ENCODE assay signal across 30 mouse cellular contexts in genomic region chr1:136910741-136911593, GRCm38 (mm10). TPM values are rescaled to one million over a fixed set of nuclear protein-coding genes. Genes with fewer than 3 reads are reported as not detected.
A peak's percentile ranks its signal among the peaks of the same experiment; 100 is the strongest.
DNase-seq lines count a peak whose midpoint lies in the region; ATAC-seq and TF ChIP-seq lines count a peak whose summit lies in the region.
"Had no signal": no experiment of that assay in that cellular context is flagged by ENCODE, and none has a peak within 500 bp of the region (broad histone marks: within the 10 kb centered on the region; RNA-seq: fewer than 3 reads in every experiment).

No protein-coding gene starts in this region.

- 24% methylated on average over 12 of the region's 12 CpGs for WGBS in liver, adult 2 months
- 33% methylated on average over 12 of the region's 12 CpGs for WGBS in intestine, postnatal 0 days

- no peak for TF ChIP-seq CTCF in liver, adult 2 months (IDR thresholded peaks at IDR 0.05; ENCODE audit: low read depth, low read length)
- no peak for TF ChIP-seq CTCF in intestine, postnatal 0 days (IDR thresholded peaks at IDR 0.05; ENCODE audit: low read depth)

- H3K27ac ChIP-seq in liver, adult 2 months (replicated peaks; ENCODE audit: insufficient read depth, low read depth, low read length): peak overlapping the region; percentile 28
- peak overlapping the region; percentile 28; the same call in 1 of the 2 replicates for H3K27ac ChIP-seq in intestine, postnatal 0 days (ENCODE audit: low read depth, low read length)
- H3K27ac ChIP-seq: embryonic facial prominence, embryonic 12.5 days; forebrain, embryonic 15.5 days; hindbrain, embryonic 12.5 days; hindbrain, postnatal 0 days; kidney, postnatal 0 days; liver, embryonic 13.5 days; midbrain, embryonic 12.5 days; neural tube, embryonic 12.5 days had no signal

- H3K27me3 ChIP-seq in liver, adult 2 months (ENCODE audit: control insufficient read depth, insufficient read depth, low read length): no peaks in the 10 kb centered on the region
- no peaks in the 10 kb centered on the region for H3K27me3 ChIP-seq in intestine, postnatal 0 days (replicated peaks; ENCODE audit: control insufficient read depth, insufficient read depth, low read length)
- H3K27me3 ChIP-seq: embryonic facial prominence, embryonic 12.5 days; hindbrain, embryonic 12.5 days; liver, embryonic 13.5 days; midbrain, embryonic 12.5 days; neural tube, embryonic 12.5 days had no signal

- peaks cover 35% of the 10 kb centered on the region for H3K4me1 ChIP-seq in liver, adult 2 months (ENCODE audit: control insufficient read depth, insufficient read depth, low read length)
- H3K4me1 ChIP-seq in intestine, postnatal 0 days (replicated peaks; ENCODE audit: control insufficient read depth, insufficient read depth, low read length): peaks cover 5% of the 10 kb centered on the region; the same call in 1 of the 2 replicates
- H3K4me1 ChIP-seq: forebrain, embryonic 15.5 days; hindbrain, embryonic 12.5 days; neural tube, embryonic 12.5 days had no signal

- no peak for DNase-seq in liver, adult 2 months (ENCODE audit: extremely low read depth, low read depth, low spot score)
- DNase-seq in liver: no peak
- peak; percentile 19 for DNase-seq in adrenal gland, postnatal 10 days
- peak; percentile 14 for DNase-seq in adrenal gland, postnatal 14 days
- DNase-seq in thymus, postnatal 4 days: no peak
- DNase-seq: B cell, adult 2 months; cerebellum, adult 11 months; cerebellum, adult 9-10 months; cerebellum, postnatal 36 days; gastrocnemius, postnatal 25 days; heart, adult 18-20 months; heart, postnatal 36 days; kidney, adult 8-10 months; layer of hippocampus, adult 9-11 months; liver, embryonic 13.5 days; lung, postnatal 36 days; right cerebral cortex, adult 18-20 months had no signal

- peak overlapping the region; percentile 57 for H3K4me2 ChIP-seq in intestine, postnatal 0 days (replicated peaks; ENCODE audit: low read depth)
- H3K4me2 ChIP-seq: embryonic facial prominence, embryonic 12.5 days; forebrain, embryonic 15.5 days; heart, embryonic 11.5 days; hindbrain, embryonic 12.5 days; liver, embryonic 13.5 days; midbrain, embryonic 12.5 days; neural tube, embryonic 12.5 days had no signal

- no peak for TF ChIP-seq POLR2A in liver, adult 2 months (IDR thresholded peaks at IDR 0.05; ENCODE audit: extremely low read depth, insufficient read depth, low read length)

- H3K9me3 ChIP-seq in intestine, postnatal 0 days (ENCODE audit: control insufficient read depth): no peaks in the 10 kb centered on the region
- H3K9me3 ChIP-seq: embryonic facial prominence, embryonic 12.5 days; forebrain, embryonic 15.5 days; hindbrain, embryonic 12.5 days; liver, embryonic 13.5 days; midbrain, embryonic 12.5 days; neural tube, embryonic 12.5 days had no signal

- H3K79me2 ChIP-seq in liver, adult 2 months (ENCODE audit: control insufficient read depth, insufficient read depth, low read length): peaks cover 33% of the 10 kb centered on the region; the same call in 1 of the 2 replicates

- ATAC-seq in intestine, postnatal 0 days: peak; percentile 82
- ATAC-seq in granulocyte monocyte progenitor cell, adult 5-6 weeks (replicated peaks; ENCODE audit: poor library complexity, severe bottlenecking): no peak
- ATAC-seq: forebrain, embryonic 15.5 days; hindbrain, postnatal 0 days had no signal

- H3K36me3 ChIP-seq in liver, adult 2 months (ENCODE audit: control insufficient read depth, insufficient read depth, low read length): peaks cover 8% of the 10 kb centered on the region; the same call in 1 of the 2 replicates
- H3K36me3 ChIP-seq in intestine, postnatal 0 days (ENCODE audit: control insufficient read depth, insufficient read depth): no peaks in the 10 kb centered on the region
- H3K36me3 ChIP-seq: embryonic facial prominence, embryonic 12.5 days; forebrain, embryonic 15.5 days; hindbrain, embryonic 12.5 days; liver, embryonic 13.5 days; midbrain, embryonic 12.5 days; neural tube, embryonic 12.5 days had no signal

- no peak overlapping the region for H3K4me3 ChIP-seq in liver, adult 2 months (ENCODE audit: insufficient read depth, low read depth, low read length)
- peak overlapping the region; percentile 20 for H3K4me3 ChIP-seq in intestine, postnatal 0 days (ENCODE audit: low read depth, low read length)
- H3K4me3 ChIP-seq: embryonic facial prominence, embryonic 12.5 days; forebrain, embryonic 15.5 days; hindbrain, embryonic 12.5 days; liver, embryonic 13.5 days; midbrain, embryonic 12.5 days; myocyte; neural tube, embryonic 12.5 days had no signal

- no peak overlapping the region for H3K9ac ChIP-seq in liver, adult 2 months (ENCODE audit: low read depth, low read length)
- no peak overlapping the region for H3K9ac ChIP-seq in intestine, postnatal 0 days (ENCODE audit: low read depth, low read length)
- H3K9ac ChIP-seq: embryonic facial prominence, embryonic 12.5 days; forebrain, embryonic 15.5 days; hindbrain, embryonic 12.5 days; liver, embryonic 13.5 days; lung, embryonic 14.5 days; midbrain, embryonic 12.5 days; neural tube, embryonic 12.5 days had no signal

RNA-seq across cellular contexts. Expression of gene Nr5a2, which starts 49.3 kb away (rescaled TPM):
- total RNA-seq in liver, adult 2 months (2014; rRNA removed): 37.7 and 41.5 TPM in 2 replicates
- polyA plus RNA-seq in liver, adult 2 months (2012; rRNA removed): 21.4 and 24.0 TPM in 2 replicates
- 1 to 10 TPM; 6.1 to 7.6 TPM for total RNA-seq in adrenal gland, postnatal 10 days (2021)
- 4.0 and 8.3 TPM in 2 replicates for total RNA-seq in adrenal gland, postnatal 14 days (2021)
- polyA plus RNA-seq in intestine, postnatal 0 days (2015; fragmentation: Nextera tagmentation; extraction: Ambion mirVana): 3.9 and 4.9 TPM in 2 replicates
- not detected in 2 replicates for total RNA-seq in granulocyte monocyte progenitor cell, adult 5-6 weeks (2014; fragmentation: Nextera tagmentation)
- not detected in 2 replicates for total RNA-seq in granulocyte monocyte progenitor cell, adult 5-6 weeks (2017)
- total RNA-seq: megakaryocyte, adult 5-6 weeks had no signal
- polyA plus RNA-seq: myocyte had no signal

Comparison
In these comparisons a context has a peak if more than half of its experiments do, and no peak if none do; other contexts are left out.
1. DNase-seq: peak in adrenal gland, postnatal 10 days (single experiment) and adrenal gland, postnatal 14 days (single experiment); none in liver, adult 2 months (single experiment), liver (single experiment) and thymus, postnatal 4 days (single experiment).